8 mouse cellular contexts compared by ENCODE assay signal in genomic region chr14:47396165-47396652, GRCm38 (mm10). TPM values are rescaled to one million over a fixed set of nuclear protein-coding genes. Genes with fewer than 3 reads are reported as not detected.
DNase-seq lines count a peak whose midpoint lies in the region; ATAC-seq lines count a peak whose summit lies in the region.

No protein-coding gene starts in this region.

- no peak overlapping the region for H3K27ac ChIP-seq in heart, embryonic 12.5 days (ENCODE audit: poor library complexity, severe bottlenecking)
- H3K27ac ChIP-seq in neural tube, embryonic 12.5 days = no peak overlapping the region

- ATAC-seq in heart, embryonic 12.5 days (ENCODE audit: insufficient number of reproducible peaks, low FRiP score) = no peak
- ATAC-seq in granulocyte monocyte progenitor cell, adult 5-6 weeks (replicated peaks; ENCODE audit: poor library complexity, severe bottlenecking) = peak; percentile 38
- peak; percentile 69 for ATAC-seq in neural tube, embryonic 12.5 days (ENCODE audit: low FRiP score, low read depth)
- no peak for ATAC-seq in erythroid progenitor cell, adult 5-6 weeks (replicated peaks; ENCODE audit: low FRiP score, poor library complexity, severe bottlenecking)

- no peaks in the 10 kb centered on the region for H3K9me3 ChIP-seq in heart, embryonic 12.5 days (replicated peaks)
- no peaks in the 10 kb centered on the region for H3K9me3 ChIP-seq in neural tube, embryonic 12.5 days

- no peak overlapping the region for H3K9ac ChIP-seq in heart, embryonic 12.5 days
- no peak overlapping the region for H3K9ac ChIP-seq in neural tube, embryonic 12.5 days

- DNase-seq in heart, adult 8-10 months (ENCODE audit: low spot score) = peak; percentile 46
- peak; percentile 83 for DNase-seq in CD4-positive, CD25-positive, alpha-beta regulatory T cell, adult 2 months (ENCODE audit: low read depth, low spot score)
- peak; percentile 66 for DNase-seq in brain, adult 2 months (ENCODE audit: low read depth, low spot score)
- peak; percentile 33 to 45 for DNase-seq in kidney, postnatal 36 days

- no peaks in the 10 kb centered on the region for H3K4me1 ChIP-seq in heart, embryonic 12.5 days (replicated peaks)
- H3K4me1 ChIP-seq in neural tube, embryonic 12.5 days = no peaks in the 10 kb centered on the region

- H3K27me3 ChIP-seq in heart, embryonic 12.5 days (replicated peaks) = no peaks in the 10 kb centered on the region
- no peaks in the 10 kb centered on the region for H3K27me3 ChIP-seq in neural tube, embryonic 12.5 days (replicated peaks)

- H3K4me3 ChIP-seq in heart, embryonic 12.5 days = no peak overlapping the region
- no peak overlapping the region for H3K4me3 ChIP-seq in neural tube, embryonic 12.5 days

- WGBS in heart, embryonic 12.5 days = 74% methylated on average over 5 of the region's 5 CpGs
- WGBS in neural tube, embryonic 12.5 days = 71% methylated on average over 5 of the region's 5 CpGs

- no peak overlapping the region for H3K4me2 ChIP-seq in heart, embryonic 12.5 days
- no peak overlapping the region for H3K4me2 ChIP-seq in neural tube, embryonic 12.5 days (replicated peaks)

- H3K36me3 ChIP-seq in heart, embryonic 12.5 days = peaks cover 82% of the 10 kb centered on the region
- peaks cover 66% of the 10 kb centered on the region for H3K36me3 ChIP-seq in neural tube, embryonic 12.5 days

RNA-seq across cellular contexts. Expression of gene Dlgap5, which starts 22.0 kb away (rescaled TPM):
- total RNA-seq in heart, adult 8-10 months (2022) = under 1 TPM in 3 of 4 experiments, not detected in 1; 0.60 to 0.75 (median 0.63) TPM
- polyA plus RNA-seq in heart, embryonic 12.5 days (2016; fragmentation: Nextera tagmentation; extraction: Ambion mirVana) = 45.7 and 51.8 TPM in 2 replicates
- 22.0 and 42.3 TPM in 2 replicates for total RNA-seq in granulocyte monocyte progenitor cell, adult 5-6 weeks (2014; fragmentation: Nextera tagmentation)
- 71.8 and 72.0 TPM in 2 replicates for total RNA-seq in granulocyte monocyte progenitor cell, adult 5-6 weeks (2017)
- 36.1 and 40.0 TPM in 2 replicates for polyA plus RNA-seq in neural tube, embryonic 12.5 days (2016; fragmentation: Nextera tagmentation; extraction: Ambion mirVana)
- total RNA-seq in erythroid progenitor cell, adult 5-6 weeks (2015; ENCODE audit: low replicate concordance) = 394 and 480 TPM in 2 replicates
- 402 and 449 TPM in 2 replicates for total RNA-seq in erythroid progenitor cell, adult 5-6 weeks (2017; ENCODE audit: low replicate concordance)

RNA-seq across cellular contexts. Expression of gene Lgals3, which starts 28.7 kb away (rescaled TPM):
- total RNA-seq in heart, adult 8-10 months (2022) = 1 to 10 TPM; 4.0 to 6.1 (median 5.1) TPM
- 1.7 and 1.9 TPM in 2 replicates for polyA plus RNA-seq in heart, embryonic 12.5 days (2016; fragmentation: Nextera tagmentation; extraction: Ambion mirVana)
- 5.3 and 11.2 TPM in 2 replicates for total RNA-seq in granulocyte monocyte progenitor cell, adult 5-6 weeks (2014; fragmentation: Nextera tagmentation)
- 9.5 and 10.8 TPM in 2 replicates for total RNA-seq in granulocyte monocyte progenitor cell, adult 5-6 weeks (2017)
- 1.4 and 1.9 TPM in 2 replicates for polyA plus RNA-seq in neural tube, embryonic 12.5 days (2016; fragmentation: Nextera tagmentation; extraction: Ambion mirVana)
- 62.3 and 88.4 TPM in 2 replicates for total RNA-seq in erythroid progenitor cell, adult 5-6 weeks (2015; ENCODE audit: low replicate concordance)
- total RNA-seq in erythroid progenitor cell, adult 5-6 weeks (2017; ENCODE audit: low replicate concordance) = 15.1 and 15.7 TPM in 2 replicates

RNA-seq across cellular contexts. Expression of gene Fbxo34, which starts 54.0 kb away (rescaled TPM):
- 10 to 100 TPM in 3 of 4 experiments, 1 to 10 TPM in 1; 9.4 to 12.1 (median 11.6) TPM for total RNA-seq in heart, adult 8-10 months (2022)
- 24.0 and 24.8 TPM in 2 replicates for polyA plus RNA-seq in heart, embryonic 12.5 days (2016; fragmentation: Nextera tagmentation; extraction: Ambion mirVana)
- 10.7 and 13.2 TPM in 2 replicates for total RNA-seq in granulocyte monocyte progenitor cell, adult 5-6 weeks (2014; fragmentation: Nextera tagmentation)
- 27.4 and 32.9 TPM in 2 replicates for total RNA-seq in granulocyte monocyte progenitor cell, adult 5-6 weeks (2017)
- polyA plus RNA-seq in neural tube, embryonic 12.5 days (2016; fragmentation: Nextera tagmentation; extraction: Ambion mirVana) = 24.4 and 25.7 TPM in 2 replicates
- total RNA-seq in erythroid progenitor cell, adult 5-6 weeks (2015; ENCODE audit: low replicate concordance) = 23.9 and 37.8 TPM in 2 replicates
- 54.2 and 68.8 TPM in 2 replicates for total RNA-seq in erythroid progenitor cell, adult 5-6 weeks (2017; ENCODE audit: low replicate concordance)

Comparison
In these comparisons a context has a peak if more than half of its experiments do, and no peak if none do; other contexts are left out.
1. ATAC-seq: peak in granulocyte monocyte progenitor cell, adult 5-6 weeks (single experiment) and neural tube, embryonic 12.5 days (single experiment); none in heart, embryonic 12.5 days (single experiment) and erythroid progenitor cell, adult 5-6 weeks (single experiment).
2. RNA of gene Dlgap5, which starts 22.0 kb away (total RNA-seq): 394 to 480 TPM in erythroid progenitor cell, adult 5-6 weeks and 22.0 to 72.0 TPM in granulocyte monocyte progenitor cell, adult 5-6 weeks; 0.60 to 0.75 TPM in heart, adult 8-10 months; every median in the first group is over 10 times any median in the second.
3. Peak in every context shown above with its lines, with median percentiles within 50 percentile points of each other: DNase-seq.